Mouse (Mus musculus): Measurements from ENCODE around the gene Lix1.
A peak's percentile ranks its signal among the peaks of the same experiment; 100 is the strongest.

Lix1 gene

GRCm38 (mm10) chr17:17402222-17403004, at the start of gene Lix1:
Gene Lix1 (plus strand): TSS chr17:17402672.
- peak; percentile 15 for DNase-seq (ENCODE audit: low read depth, low spot score)

GRCm38 (mm10) chr17:17373550-17373917, 28.9 kb upstream of the Lix1 start:
- no peak for DNase-seq (ENCODE audit: low read depth, low spot score)

- DNase-seq (ENCODE audit: low read depth, low spot score) = peak; percentile 95
Measured at GRCm38 (mm10) chr17:17373918-17374910, 28.3 kb upstream of the Lix1 start, which contains the start of gene Riok2. Gene Riok2 (plus strand): TSS chr17:17374309.

GRCm38 (mm10) chr17:17375581-17375980, 26.9 kb upstream of the Lix1 start:
- no peak for DNase-seq (ENCODE audit: low read depth, low spot score)

- no peak for DNase-seq (ENCODE audit: low read depth, low spot score)
Measured at GRCm38 (mm10) chr17:17383703-17384102, 18.8 kb upstream of the Lix1 start.

GRCm38 (mm10) chr17:17384502-17384901, 18.0 kb upstream of the Lix1 start:
- DNase-seq (ENCODE audit: low read depth, low spot score) = no peak

GRCm38 (mm10) chr17:17386117-17386516, 16.4 kb upstream of the Lix1 start:
- no peak for DNase-seq (ENCODE audit: low read depth, low spot score)

GRCm38 (mm10) chr17:17391823-17392222, 10.6 kb upstream of the Lix1 start:
- DNase-seq (ENCODE audit: low read depth, low spot score) = no peak

GRCm38 (mm10) chr17:17392863-17393262, 9.6 kb upstream of the Lix1 start:
- DNase-seq (ENCODE audit: low read depth, low spot score) = no peak

GRCm38 (mm10) chr17:17393300-17393699, 9.2 kb upstream of the Lix1 start:
- no peak for DNase-seq (ENCODE audit: low read depth, low spot score)

GRCm38 (mm10) chr17:17394336-17394735, 8.1 kb upstream of the Lix1 start:
- peak; percentile 56 for DNase-seq (ENCODE audit: low read depth, low spot score)

- no peak for DNase-seq (ENCODE audit: low read depth, low spot score)
Measured at GRCm38 (mm10) chr17:17396869-17397268, 5.6 kb upstream of the Lix1 start.

- DNase-seq (ENCODE audit: low read depth, low spot score) = no peak
Measured at GRCm38 (mm10) chr17:17398664-17399063, 3.8 kb upstream of the Lix1 start.

GRCm38 (mm10) chr17:17403038-17403437, 566 bp downstream of the Lix1 start:
- DNase-seq (ENCODE audit: low read depth, low spot score) = no peak

GRCm38 (mm10) chr17:17403578-17404112, 1.2 kb downstream of the Lix1 start:
- DNase-seq (ENCODE audit: low read depth, low spot score) = no peak

GRCm38 (mm10) chr17:17404811-17405544, 2.5 kb downstream of the Lix1 start:
- no peak for DNase-seq (ENCODE audit: low read depth, low spot score)

- no peak for DNase-seq (ENCODE audit: low read depth, low spot score)
Measured at GRCm38 (mm10) chr17:17405606-17406005, 3.1 kb downstream of the Lix1 start.

- DNase-seq (ENCODE audit: low read depth, low spot score) = no peak
Measured at GRCm38 (mm10) chr17:17408137-17408536, 5.7 kb downstream of the Lix1 start.

GRCm38 (mm10) chr17:17408720-17409478, 6.4 kb downstream of the Lix1 start:
- DNase-seq (ENCODE audit: low read depth, low spot score) = no peak

- DNase-seq (ENCODE audit: low read depth, low spot score) = no peak
Measured at GRCm38 (mm10) chr17:17409601-17410000, 7.1 kb downstream of the Lix1 start.

GRCm38 (mm10) chr17:17411443-17411842, 9.0 kb downstream of the Lix1 start:
- no peak for DNase-seq (ENCODE audit: low read depth, low spot score)
